Mouse (Mus musculus) hindbrain, embryonic 10.5 days (tissue): ENCODE results near the gene Traf4. TPM values are rescaled to one million over a fixed set of nuclear protein-coding genes. Genes with fewer than 3 reads are reported as not detected.

Experiments used
- DNase-seq: peaks from one replicate; pipeline ENCODE4 v3.0.0-alpha.2; 2017; ENCODE audit warnings: low spot score
- H3K27ac ChIP-seq: fragments of 300-500 bp; sonication (generic); 2 replicates; pipeline ENCODE4 v1.5.1; 2016; ENCODE audit warnings: mild to moderate bottlenecking, moderate library complexity
- H3K27me3 ChIP-seq: fragments of 300-500 bp; sonication (generic); 2 replicates; pipeline ENCODE4 v1.6.1; 2016; ENCODE audit warnings: mild to moderate bottlenecking; ENCODE audit not compliant: poor library complexity, insufficient read depth, severe bottlenecking
- H3K36me3 ChIP-seq: fragments of 300-500 bp; sonication (generic); 2 replicates; pipeline ENCODE4 v1.6.1; 2016; ENCODE audit warnings: mild to moderate bottlenecking, moderate library complexity
- H3K4me1 ChIP-seq: fragments of 300-500 bp; sonication (generic); replicated peaks from 2 replicates; pipeline ENCODE4 v1.6.1; 2016; ENCODE audit warnings: mild to moderate bottlenecking
- H3K4me3 ChIP-seq: fragments of 300-500 bp; sonication (generic); 2 replicates; pipeline ENCODE4 v1.5.1; 2016; ENCODE audit warnings: mild to moderate bottlenecking, moderate library complexity
- H3K9me3 ChIP-seq: fragments of 300-500 bp; sonication (generic); 2 replicates; pipeline ENCODE4 v1.6.1; 2016; ENCODE audit warnings: mild to moderate bottlenecking, moderate library complexity
- WGBS: fragments of 180-500 bp; shearing (Covaris S2); methylation state at CpG from one replicate; pipeline ENCODE4 v1.1.7; 2016; 5-methylcytosine and 5-hydroxymethylcytosine counted together
- polyA plus RNA-seq: library from polyadenylated mRNA; unstranded; fragments of >200 nt; fragmentation: Nextera tagmentation; extraction: Ambion mirVana; gene quantifications from 2 replicates; pipeline ENCODE4 v1.2.1, GENCODE M21; 2016

Gene Traf4
- polyA plus RNA-seq, 1 experiment from 2014 or later, result 163 TPM

GRCm38 (mm10) chr11:78179438-78179999, 14.1 kb upstream of the Traf4 start:
- H3K4me3 ChIP-seq, result peak overlapping the region; percentile 62
- H3K9me3 ChIP-seq, result no peaks in the 10 kb centered on the region
- 31% methylated on average over 8 of the region's 8 CpGs for WGBS
- H3K27me3 ChIP-seq, result no peaks in the 10 kb centered on the region
- DNase-seq, result no peak
- H3K36me3 ChIP-seq, result peaks cover 42% of the 10 kb centered on the region
- peaks cover 70% of the 10 kb centered on the region for H3K4me1 ChIP-seq
- no peak overlapping the region for H3K27ac ChIP-seq

GRCm38 (mm10) chr11:78178859-78179437, 13.6 kb upstream of the Traf4 start:
- Histone ChIP-seq H3K4me3 (peak overlapping the region; percentile 62), H3K27me3 (no peaks in the 10 kb centered on the region), H3K36me3 (peaks cover 42% of the 10 kb centered on the region), H3K4me1 (peaks cover 66% of the 10 kb centered on the region), H3K9me3 (no peaks in the 10 kb centered on the region), H3K27ac (peak overlapping the region; percentile 93)
- WGBS, result under 1% methylated on average over 29 of the region's 29 CpGs
- peak; percentile 58 for DNase-seq

DNA sequence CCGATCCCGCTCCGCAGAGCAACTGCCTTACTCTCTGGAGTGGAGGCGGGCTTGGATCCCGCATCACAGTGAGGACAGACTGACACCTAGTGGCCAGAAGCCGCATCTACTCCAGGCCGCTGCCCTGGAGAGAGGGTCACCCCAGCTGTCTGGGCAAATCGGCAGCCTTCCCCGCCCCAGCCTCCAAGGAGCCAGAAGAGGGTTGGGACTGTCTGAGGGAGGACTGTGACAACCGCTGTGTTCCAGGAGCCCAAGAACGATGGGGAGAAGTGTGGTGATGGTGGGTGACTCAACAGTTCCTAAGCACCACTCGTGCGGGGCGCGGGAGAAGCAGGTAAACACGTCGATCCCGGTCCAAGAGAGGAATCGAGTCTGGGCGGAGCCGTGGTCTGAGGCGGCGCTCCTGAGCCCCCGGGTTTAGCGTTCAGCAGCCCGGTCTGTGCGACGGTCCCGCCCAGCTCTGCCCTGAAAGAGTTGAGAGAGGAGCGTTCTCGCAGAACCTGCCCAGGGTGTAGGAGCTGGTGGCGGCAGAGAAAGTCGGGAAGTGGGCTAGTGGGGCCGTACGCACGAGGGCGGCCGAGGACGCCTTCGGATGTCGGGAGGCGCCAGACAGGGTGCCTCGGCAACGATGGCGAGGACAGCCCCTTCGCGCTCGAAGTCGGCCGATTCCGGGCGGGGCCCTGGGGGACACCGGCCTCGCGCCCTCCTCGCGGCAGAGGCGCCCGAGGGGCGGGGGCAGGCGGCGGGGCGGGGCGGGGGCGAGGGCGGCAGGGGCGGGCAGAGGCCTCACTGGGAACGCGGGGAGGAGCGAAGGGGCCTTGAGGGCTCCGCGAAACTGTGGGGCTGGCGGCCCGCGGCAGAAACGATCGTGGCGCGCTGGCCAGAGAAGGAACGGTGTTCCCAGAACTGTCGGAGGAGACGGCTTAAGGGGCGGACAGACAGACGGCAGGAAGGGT, 12.8 kb upstream of the Traf4 start:
- WGBS, result under 1% methylated on average over 82 of the region's 84 CpGs
- Histone ChIP-seq H3K4me1 (peaks cover 62% of the 10 kb centered on the region), H3K27me3 (no peaks in the 10 kb centered on the region), H3K36me3 (peaks cover 42% of the 10 kb centered on the region), H3K4me3 (peak overlapping the region; percentile 62), H3K27ac (peak overlapping the region; percentile 93), H3K9me3 (no peaks in the 10 kb centered on the region)
- DNase-seq, result peak; percentile 96

DNA sequence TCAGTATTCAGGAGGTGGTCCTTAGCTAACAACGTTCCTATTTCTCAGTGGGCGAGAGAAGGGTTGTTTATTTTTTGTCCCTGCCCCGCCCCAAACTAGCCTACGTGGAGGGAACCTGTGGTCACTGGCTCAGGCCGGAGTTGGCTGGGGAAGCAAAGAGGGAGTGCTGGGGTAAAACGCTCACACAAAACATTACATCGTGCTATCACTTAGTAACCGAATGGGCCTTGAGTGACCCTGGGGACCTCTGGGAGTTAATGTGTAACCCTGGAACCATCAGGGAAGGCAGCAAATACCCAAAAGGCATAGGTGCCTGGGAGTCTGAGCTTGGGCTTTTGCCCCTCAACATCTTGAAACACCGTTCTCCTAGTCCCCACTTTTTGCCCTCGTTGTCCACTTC, 12.0 kb upstream of the Traf4 start:
- peaks cover 40% of the 10 kb centered on the region for H3K36me3 ChIP-seq
- DNase-seq, result no peak
- no peaks in the 10 kb centered on the region for H3K9me3 ChIP-seq
- H3K4me3 ChIP-seq, result peak overlapping the region; percentile 62
- 1% methylated on average over 10 of the region's 10 CpGs for WGBS
- no peaks in the 10 kb centered on the region for H3K27me3 ChIP-seq
- H3K4me1 ChIP-seq, result peaks cover 62% of the 10 kb centered on the region
- peak overlapping the region; percentile 93 for H3K27ac ChIP-seq

GRCm38 (mm10) chr11:78176905-78177331, 11.5 kb upstream of the Traf4 start:
- H3K4me1 ChIP-seq, result peaks cover 57% of the 10 kb centered on the region
- peaks cover 35% of the 10 kb centered on the region for H3K36me3 ChIP-seq
- H3K9me3 ChIP-seq, result no peaks in the 10 kb centered on the region
- DNase-seq, result no peak
- peak overlapping the region; percentile 93 for H3K27ac ChIP-seq
- peak overlapping the region; percentile 62 for H3K4me3 ChIP-seq
- WGBS, result 1% methylated on average over 23 of the region's 23 CpGs
- no peaks in the 10 kb centered on the region for H3K27me3 ChIP-seq

DNA sequence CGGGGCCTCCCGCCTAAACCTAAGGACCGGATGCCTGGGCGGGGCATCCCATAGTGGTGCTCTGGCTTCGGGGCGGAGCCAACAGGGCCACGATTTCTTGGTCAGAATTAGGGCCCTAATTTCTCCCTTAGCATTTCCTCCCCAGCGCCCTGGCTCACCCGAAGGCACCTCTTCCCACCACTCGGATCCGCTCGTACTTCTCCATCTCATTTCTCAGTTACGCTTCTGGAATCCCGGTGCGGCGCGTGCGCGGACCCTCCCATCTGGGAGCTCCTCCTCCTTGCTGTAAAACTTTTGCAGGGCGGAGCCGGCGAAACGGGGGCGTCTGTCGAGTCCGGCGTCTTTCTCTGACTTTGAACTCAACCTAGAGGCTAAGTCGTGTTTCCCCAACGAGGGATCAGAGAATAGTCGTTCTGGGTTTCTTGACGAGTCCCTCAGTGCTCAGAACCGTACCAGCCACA, 11.0 kb upstream of the Traf4 start, which contains the start of the genes Nek8 and Tlcd1:
TSS of gene Nek8 (minus strand) at position 274 of the 461 bp plus-strand sequence.
TSS of gene Tlcd1 (plus strand) at position 310 of the 461 bp plus-strand sequence.
- peaks cover 52% of the 10 kb centered on the region for H3K4me1 ChIP-seq
- under 1% methylated on average over 32 of the region's 32 CpGs for WGBS
- peak; percentile 91 for DNase-seq

DNA sequence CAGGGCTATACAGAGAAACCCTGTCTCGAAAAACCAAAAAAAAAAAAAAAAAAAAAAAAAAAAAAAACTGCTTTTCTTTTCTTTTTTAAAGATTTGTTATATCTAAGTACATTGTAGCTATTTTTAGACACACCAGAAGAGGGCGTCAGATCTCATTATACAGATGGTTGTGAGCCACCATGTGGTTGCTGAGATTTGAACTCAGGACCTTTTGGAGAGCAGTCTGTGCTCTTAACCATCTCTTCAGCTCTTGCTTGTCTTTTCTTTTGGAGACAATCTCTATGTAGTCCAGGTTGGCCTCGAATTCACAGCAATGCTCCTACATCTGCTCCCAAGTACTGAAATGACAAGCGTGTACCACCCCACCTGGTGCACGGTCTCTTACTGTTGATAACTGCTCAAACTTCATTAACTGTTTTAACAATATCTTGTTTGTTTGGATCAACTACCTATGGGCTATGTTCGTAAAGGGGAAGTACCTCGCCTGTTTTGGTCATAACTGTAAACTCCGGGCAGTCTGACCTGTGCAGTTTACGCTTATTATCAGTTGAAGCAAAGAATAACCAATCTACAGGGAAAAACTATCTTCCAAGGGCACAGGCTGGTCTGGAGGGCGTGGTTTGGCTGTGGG, 10.5 kb upstream of the Traf4 start:
- Histone ChIP-seq H3K9me3 (no peaks in the 10 kb centered on the region), H3K27me3 (no peaks in the 10 kb centered on the region), H3K4me1 (peaks cover 48% of the 10 kb centered on the region), H3K4me3 (peak overlapping the region; percentile 62), H3K27ac (peak overlapping the region; percentile 93), H3K36me3 (peaks cover 29% of the 10 kb centered on the region)
- WGBS, result 11% methylated on average over 10 of the region's 10 CpGs
- DNase-seq, result no peak

More for the DNA sequence above, 11.0 kb upstream of the Traf4 start, which contains the start of the genes Nek8 and Tlcd1:
- no peaks in the 10 kb centered on the region for H3K9me3 ChIP-seq
- no peaks in the 10 kb centered on the region for H3K27me3 ChIP-seq
- H3K27ac ChIP-seq, result peak within 1 kb of the TSS; percentile 93
- H3K4me3 ChIP-seq, result peak within 1 kb of the TSS; percentile 62
- peaks cover 30% of the 10 kb centered on the region for H3K36me3 ChIP-seq

DNA sequence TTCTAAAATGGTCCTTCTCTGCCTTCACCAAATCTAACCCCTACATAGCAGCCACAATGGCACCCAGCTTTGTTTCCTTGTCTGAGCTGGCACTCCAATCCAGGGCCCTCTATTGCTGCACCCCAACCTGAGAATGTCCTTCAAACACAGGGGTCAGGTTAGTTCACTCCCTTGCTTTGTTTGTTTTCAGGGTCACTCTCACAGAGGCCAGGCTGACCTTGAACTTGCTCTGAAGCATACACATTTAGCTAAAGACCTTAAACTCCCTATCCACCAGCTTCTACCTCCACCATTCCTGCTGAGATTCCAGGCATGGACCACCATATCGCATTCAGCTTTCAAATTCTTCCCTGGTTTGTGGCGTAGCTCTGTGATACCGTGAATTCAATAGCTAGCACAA, 9.1 kb upstream of the Traf4 start:
- peaks cover 34% of the 10 kb centered on the region for H3K4me1 ChIP-seq
- H3K27me3 ChIP-seq, result no peaks in the 10 kb centered on the region
- H3K9me3 ChIP-seq, result no peaks in the 10 kb centered on the region
- DNase-seq, result no peak
- 93% methylated on average over 3 of the region's 3 CpGs for WGBS
- no peak overlapping the region for H3K4me3 ChIP-seq
- peaks cover 20% of the 10 kb centered on the region for H3K36me3 ChIP-seq
- H3K27ac ChIP-seq, result no peak overlapping the region

DNA sequence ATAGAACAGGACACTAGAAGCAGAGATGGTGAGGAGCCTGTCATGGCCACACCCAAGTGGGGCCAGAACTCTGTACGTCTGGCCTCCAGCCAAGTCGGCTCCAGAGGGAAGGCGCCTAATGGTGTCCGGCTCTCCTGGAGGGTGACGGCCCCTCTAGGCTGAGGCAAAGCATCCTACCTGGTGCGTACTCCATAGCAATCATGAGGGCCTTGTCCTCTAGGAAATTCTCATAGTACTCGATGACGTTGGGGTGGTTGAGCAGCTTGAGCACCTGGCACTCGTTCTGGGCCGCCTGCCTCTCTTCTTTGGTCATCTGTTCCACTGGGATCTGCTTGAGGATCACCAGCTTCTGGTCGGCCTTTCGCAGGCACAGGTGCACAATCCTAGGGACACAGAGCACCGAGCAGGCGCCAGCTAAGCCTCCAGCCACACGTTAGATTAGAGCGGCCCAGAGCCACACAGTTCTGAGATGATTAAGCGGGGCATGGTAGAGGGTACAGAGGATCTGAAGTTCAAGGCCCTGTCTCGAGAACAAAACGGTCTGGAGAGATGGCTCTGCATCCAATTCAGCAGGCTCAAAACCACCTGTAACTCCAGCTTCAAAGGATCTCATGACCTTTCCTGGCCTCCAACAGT, 7.5 kb upstream of the Traf4 start:
- Histone ChIP-seq H3K9me3 (no peaks in the 10 kb centered on the region), H3K4me1 (peaks cover 22% of the 10 kb centered on the region), H3K4me3 (no peak overlapping the region), H3K27me3 (0 out of 2 replicates have a peak, but pooled peaks cover 1% of the 10 kb centered on the region), H3K27ac (no peak overlapping the region), H3K36me3 (peaks cover 9% of the 10 kb centered on the region)
- DNase-seq, result no peak
- WGBS, result 88% methylated on average over 19 of the region's 19 CpGs

GRCm38 (mm10) chr11:78172034-78172747, 6.8 kb upstream of the Traf4 start:
- Histone ChIP-seq H3K27ac (no peak overlapping the region), H3K4me1 (peaks cover 15% of the 10 kb centered on the region), H3K4me3 (no peak overlapping the region), H3K9me3 (no peaks in the 10 kb centered on the region), H3K27me3 (peaks cover 8% of the 10 kb centered on the region), H3K36me3 (peaks cover 9% of the 10 kb centered on the region)
- 82% methylated on average over 16 of the region's 16 CpGs for WGBS
- no peak for DNase-seq

DNA sequence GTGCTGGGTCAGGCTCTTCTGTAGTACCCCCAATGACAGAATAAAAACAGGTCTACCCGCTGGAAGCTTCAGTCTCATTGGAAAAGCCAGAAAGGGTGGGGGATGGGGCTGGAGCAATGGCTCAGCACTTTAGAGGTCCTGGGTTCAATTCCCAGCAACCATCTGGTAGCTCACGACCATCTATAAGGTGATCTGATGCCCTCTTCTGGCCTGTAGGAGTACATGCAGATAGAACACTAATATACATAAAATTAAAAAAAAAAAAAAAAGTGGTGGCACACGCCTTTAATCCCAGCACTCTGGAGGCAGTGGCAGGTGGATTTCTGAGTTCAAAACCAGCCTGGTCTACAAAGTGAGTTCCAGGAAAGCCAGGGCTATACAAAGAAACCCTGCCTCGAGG, 5.9 kb upstream of the Traf4 start:
- H3K4me1 ChIP-seq, result peaks cover 15% of the 10 kb centered on the region

More for the DNA sequence above, 5.9 kb upstream of the Traf4 start:
- WGBS, result 65% methylated on average over 4 of the region's 4 CpGs
- H3K27me3 ChIP-seq, result peaks cover 14% of the 10 kb centered on the region
- peaks cover 9% of the 10 kb centered on the region for H3K36me3 ChIP-seq
- no peak for DNase-seq
- H3K9me3 ChIP-seq, result no peaks in the 10 kb centered on the region
- H3K4me3 ChIP-seq, result no peak overlapping the region
- H3K27ac ChIP-seq, result no peak overlapping the region
